Mouse (Mus musculus) liver, adult 2 months (tissue): ENCODE results near the gene Hmx3.

Source experiments
- CTCF ChIP-seq: fragments of 200-500 bp; IDR thresholded peaks from 2 replicates; pipeline ENCODE4 v1.5.1; 2011; ENCODE audit warnings: low read depth, low read length, control low read depth
- POLR2A ChIP-seq: fragments of 200-500 bp; IDR thresholded peaks from 2 replicates; pipeline ENCODE4 v1.6.1; 2011; ENCODE audit warnings: low read length, control low read depth; ENCODE audit not compliant: insufficient read depth; ENCODE audit errors: extremely low read depth

- no peak for TF ChIP-seq CTCF
- TF ChIP-seq POLR2A: peak; percentile 87
Observed at GRCm38 (mm10) chr7:131559986-131560696, 17.5 kb downstream of the Hmx3 start, which contains the start of gene Bub3.
